Mouse (Mus musculus) ovary, postnatal 10 days (tissue): ENCODE measurements around the gene Asgr1.
"Not testable (repeated sequence)": the region's sequence is repeated elsewhere in the genome, so short reads cannot be mapped to it uniquely, and the experiment has no call there.

ENCODE experiments used
- DNase-seq: peaks from one replicate; pipeline ENCODE4 v3.0.0; 2022; ENCODE audit warnings: low spot score

The Asgr1 gene

GRCm38 (mm10) chr11:70053898-70054570 lies at the start of gene Asgr1:
Gene Asgr1 (plus strand): TSS chr11:70054085.
- no peak for DNase-seq

GRCm38 (mm10) chr11:70005521-70005920 lies 48.4 kb upstream of the Asgr1 start:
- DNase-seq: no peak

DNA sequence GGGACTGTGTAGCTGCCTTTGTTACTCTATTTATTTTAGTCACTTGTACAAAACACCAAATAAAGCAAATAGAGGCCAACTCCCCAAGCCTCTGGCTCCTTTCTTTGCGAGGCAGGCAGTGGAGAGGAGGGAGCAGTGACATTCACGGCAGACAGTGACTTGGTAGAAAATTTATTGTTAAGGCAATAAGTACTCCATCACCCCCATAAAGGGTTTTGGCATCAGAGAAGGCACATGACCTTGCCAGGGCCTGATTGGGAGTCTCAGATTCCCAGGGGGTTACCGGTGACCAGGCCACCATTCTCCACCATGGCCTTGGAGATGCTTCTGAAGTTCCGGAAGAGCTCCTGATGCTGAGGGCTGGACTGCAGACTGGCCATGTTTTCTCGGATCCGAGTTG lies 43.9 kb upstream of the Asgr1 start:
- no peak for DNase-seq

- DNase-seq: no peak
Measured at GRCm38 (mm10) chr11:70010548-70010947, 43.3 kb upstream of the Asgr1 start.

DNA sequence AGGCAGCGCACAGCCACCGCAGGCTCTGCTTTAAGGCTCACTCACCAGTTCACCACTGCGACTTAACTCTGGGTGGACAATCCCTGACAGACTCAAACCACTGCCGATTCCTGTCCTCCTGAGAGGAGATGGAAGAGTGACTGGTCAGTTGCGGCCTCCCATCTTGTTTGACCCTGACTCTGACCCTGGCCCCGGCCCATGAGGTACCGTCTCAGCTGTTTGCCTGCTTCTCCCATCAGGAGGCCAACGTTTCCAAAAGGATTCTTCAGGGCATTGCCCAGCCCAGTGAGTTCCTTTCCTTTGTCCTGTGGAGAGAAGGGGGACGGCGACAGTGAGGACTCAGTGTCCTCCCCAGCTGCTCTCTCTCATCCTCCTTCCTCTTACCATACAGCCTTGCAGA lies 42.9 kb upstream of the Asgr1 start:
- DNase-seq: no peak

DNA sequence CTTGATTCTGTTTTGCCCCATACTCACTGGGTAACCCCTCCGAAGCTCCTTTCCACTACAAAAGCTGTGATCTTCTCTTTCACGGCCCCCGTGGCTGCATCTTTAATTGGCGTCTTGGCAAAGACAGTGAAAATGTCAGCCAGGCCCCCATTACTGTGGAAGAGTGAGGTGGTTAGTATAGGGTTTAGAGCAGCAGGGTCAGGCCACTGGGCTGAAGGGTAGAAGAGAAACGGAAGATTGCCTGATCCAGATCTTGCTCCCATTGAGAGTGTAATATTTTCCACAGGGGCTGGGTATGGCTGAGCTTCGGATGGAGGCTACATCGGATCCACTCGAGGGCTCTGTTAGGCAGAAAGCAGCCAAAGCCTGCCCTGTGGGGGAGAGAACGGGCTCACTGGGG lies 41.0 kb upstream of the Asgr1 start:
- no peak for DNase-seq

DNA sequence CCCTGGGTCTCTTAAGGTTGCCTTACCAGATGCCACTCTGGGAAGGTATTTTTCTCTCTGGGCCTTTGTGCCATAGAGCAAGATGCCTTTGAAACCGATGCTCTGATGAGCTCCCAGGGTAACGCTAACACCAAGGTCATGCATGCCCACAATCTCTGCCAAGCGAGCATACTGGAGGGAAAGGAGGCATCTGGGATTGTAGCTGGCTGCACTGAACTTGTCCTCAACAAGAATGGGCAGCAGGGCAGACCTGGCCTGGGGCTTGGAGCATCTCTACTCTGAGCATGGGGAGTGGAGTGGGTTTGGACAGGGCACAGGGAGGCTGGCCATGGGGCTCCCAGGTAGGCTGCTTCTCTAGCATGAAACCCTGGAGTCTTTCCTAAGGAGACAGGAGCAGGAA lies 40.5 kb upstream of the Asgr1 start:
- no peak for DNase-seq

- DNase-seq: no peak
Measured at GRCm38 (mm10) chr11:70014051-70014450, 39.8 kb upstream of the Asgr1 start.

GRCm38 (mm10) chr11:70014880-70015558 lies 38.9 kb upstream of the Asgr1 start, which contains the start of gene Acadvl:
Gene Acadvl (minus strand): TSS chr11:70015411.
- peak; percentile 68 for DNase-seq

DNA sequence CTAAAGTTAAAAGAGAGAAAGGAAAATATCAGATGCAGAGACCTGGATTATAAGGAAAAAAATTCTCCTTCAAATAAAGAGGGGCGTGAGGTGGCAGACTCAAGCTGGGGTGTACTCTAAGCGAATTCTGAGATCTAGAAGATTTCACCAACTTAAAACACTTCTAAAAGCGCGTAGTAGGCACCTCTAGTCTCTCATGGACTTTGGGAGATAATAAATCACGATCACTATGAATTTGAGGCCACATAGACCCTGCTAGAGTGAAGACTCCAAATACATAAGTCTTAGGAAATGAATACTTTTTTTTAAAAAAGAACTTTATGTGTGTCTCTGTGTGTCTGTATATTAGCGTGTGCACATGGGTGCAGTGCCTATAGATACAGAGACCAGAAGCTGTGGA lies 38.2 kb upstream of the Asgr1 start:
- DNase-seq: no peak

DNA sequence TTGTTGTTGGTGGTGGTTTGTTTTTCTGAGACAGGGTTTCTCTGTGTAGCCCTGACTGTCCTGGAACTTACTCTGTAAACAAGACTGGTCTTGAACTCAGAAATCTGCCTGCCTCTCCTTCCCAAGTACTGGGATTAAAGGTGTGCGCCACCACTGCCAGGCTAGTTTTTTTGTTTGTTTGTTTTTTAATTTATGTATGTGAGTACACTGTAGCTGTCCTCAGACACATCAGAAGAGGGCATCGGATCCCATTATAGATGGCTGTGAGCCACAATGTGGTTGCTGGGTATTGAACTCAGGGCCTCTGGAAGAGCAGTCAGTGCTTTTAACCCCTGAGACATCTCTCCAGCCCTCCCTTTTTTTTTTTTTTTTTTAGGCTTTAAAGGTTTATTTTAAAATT lies 37.7 kb upstream of the Asgr1 start:
- DNase-seq: not testable (repeated sequence)

DNA sequence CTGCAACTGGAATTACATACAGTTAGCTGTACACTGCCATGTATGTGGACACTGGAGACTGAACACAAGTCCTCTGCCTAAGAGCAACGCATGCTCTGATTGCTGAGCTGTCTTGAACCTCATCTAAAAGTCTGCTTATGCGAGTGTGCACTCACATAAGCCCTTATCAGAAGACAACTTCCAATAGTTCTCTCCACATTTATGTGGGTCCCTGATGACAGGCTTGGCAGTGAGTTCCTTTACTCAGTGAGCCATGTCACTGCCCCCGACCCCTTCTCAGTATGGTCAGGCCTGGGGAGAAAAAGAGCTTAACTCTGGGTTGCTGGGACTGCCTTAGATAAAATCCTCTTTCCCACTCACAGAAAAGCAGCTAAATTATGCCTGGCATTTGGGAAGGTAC lies 37.2 kb upstream of the Asgr1 start, which contains the start of gene Dlg4:
Dlg4 (plus strand) TSS at position 274 of the 400 bp plus-strand sequence.
- no peak for DNase-seq

DNA sequence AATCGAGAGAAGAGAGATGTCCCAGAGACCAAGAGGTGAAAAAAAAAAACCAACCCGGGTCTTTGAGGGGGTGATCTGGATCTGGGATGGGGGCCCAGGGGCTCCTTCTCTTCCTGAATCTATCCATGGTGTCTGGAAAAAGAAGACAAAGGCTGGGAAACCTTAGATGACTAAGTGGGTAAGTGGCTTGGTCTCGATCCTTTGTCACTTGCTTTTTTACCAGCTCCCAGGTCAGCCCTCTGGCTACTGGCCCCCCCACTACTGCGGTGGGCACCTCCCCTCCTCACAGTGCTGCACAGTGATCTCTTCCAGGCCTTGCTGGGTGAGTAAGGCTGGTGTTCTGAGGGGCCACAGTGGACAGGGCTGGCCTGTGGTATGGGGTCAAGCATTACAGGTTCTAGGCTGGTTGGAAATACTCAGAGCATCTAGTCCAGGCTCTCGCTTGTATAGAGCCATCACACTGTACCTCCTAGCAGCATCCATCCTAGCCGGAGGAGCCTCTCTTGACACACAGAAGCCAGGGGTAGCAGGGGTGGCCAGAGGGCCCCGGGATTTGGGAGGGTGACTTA lies 36.6 kb upstream of the Asgr1 start:
- DNase-seq: no peak

DNA sequence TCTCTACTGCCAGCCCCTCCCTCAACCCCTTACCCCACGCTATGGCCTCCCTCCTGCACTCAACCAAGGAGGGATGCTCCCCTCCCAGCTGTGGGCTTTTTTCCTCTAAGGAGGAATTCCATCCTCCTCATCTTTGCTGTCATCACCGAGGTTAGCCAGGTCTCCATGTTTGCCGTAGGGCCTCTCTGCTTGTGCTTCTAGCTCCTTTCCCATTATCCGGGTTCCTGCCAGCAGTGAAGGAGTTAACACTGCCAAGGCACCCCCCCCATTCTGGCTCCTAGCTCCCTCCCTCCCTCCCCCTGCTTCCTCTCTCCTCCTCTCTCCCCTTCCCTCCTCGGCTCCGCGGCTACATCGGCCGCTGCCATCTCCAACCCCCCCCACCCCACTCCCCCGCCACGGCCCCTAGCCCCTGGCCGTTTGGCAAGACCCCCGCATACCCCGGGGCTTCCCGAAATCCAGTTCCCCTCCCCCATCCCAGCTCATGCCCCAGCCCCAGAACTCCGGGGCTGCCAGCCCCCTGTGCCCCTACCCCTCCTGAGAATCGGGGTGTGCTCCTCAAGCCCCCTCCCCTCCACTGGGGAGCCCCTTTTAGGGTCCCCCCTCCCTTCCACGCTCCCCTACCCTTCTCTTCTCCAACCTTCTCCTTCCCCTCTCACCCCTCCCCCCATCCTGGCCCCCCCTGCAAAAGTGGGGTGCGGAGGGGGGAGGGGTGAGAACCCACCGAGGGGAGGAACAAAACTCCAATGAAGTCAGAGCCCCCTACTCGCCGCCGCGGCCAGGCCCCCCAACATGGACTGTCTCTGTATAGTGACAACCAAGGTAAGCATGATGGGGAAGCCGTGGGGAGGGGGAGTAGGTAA lies 35.5 kb upstream of the Asgr1 start:
- DNase-seq: no peak

DNA sequence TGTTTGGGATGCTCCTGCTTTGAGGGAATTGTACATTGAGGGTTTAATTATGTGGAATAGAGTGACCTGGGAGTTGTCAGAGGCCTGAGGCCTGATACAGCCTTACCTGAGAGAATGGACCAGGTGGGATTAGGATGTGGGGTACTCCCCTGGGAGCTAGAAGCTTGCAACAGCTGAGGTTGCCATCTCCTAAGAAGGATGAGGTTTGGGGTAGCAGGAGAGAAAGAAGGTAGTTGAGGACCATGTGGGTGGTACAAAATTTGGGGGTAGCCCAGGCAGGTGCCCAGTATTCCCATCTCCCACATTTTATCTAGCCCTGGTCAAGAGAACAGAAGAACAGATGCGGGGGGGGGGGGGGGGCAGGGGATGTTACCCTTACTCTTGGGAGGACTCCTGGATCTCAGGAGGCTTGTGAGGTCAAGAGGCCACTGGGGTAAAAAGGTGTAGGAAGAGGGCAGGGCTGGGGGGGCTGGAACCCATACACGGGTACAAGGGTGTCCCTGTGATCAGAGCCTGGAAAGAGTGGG lies 34.3 kb upstream of the Asgr1 start:
- DNase-seq: no peak

DNA sequence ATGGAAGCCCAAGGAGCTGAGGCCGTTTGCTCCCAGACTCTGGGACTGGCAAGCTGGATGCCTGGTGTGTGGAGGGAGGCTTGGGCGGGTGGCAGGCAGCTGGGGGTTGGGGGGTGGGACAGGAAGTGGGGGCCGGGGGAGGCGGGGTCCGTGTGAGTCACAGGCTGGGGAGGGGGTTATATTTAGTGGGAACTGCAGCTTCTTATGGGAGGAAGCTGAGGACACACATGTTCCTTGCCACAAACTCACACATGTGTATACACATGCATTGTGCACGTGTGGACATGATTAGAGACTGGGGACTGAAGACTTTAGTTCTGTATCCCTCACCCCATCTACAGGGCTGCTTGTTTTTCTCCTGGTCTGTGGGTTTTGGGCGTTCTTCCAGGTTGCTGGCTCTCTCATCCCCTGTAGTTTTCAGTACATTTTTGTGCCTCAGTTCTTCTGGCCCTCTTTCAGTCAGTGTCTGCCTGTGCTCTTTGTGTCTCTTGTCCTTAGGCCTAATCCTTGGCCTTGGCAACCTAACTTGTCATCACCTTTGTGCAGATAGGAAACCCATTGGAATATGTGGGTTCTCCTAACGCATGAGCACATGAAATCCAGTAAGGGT lies 33.8 kb upstream of the Asgr1 start:
- no peak for DNase-seq

- peak; percentile 35 for DNase-seq
Measured at GRCm38 (mm10) chr11:70020731-70021263, 33.1 kb upstream of the Asgr1 start.

- DNase-seq: peak; percentile 86
Measured at GRCm38 (mm10) chr11:70021264-70022132, 32.4 kb upstream of the Asgr1 start.

DNA sequence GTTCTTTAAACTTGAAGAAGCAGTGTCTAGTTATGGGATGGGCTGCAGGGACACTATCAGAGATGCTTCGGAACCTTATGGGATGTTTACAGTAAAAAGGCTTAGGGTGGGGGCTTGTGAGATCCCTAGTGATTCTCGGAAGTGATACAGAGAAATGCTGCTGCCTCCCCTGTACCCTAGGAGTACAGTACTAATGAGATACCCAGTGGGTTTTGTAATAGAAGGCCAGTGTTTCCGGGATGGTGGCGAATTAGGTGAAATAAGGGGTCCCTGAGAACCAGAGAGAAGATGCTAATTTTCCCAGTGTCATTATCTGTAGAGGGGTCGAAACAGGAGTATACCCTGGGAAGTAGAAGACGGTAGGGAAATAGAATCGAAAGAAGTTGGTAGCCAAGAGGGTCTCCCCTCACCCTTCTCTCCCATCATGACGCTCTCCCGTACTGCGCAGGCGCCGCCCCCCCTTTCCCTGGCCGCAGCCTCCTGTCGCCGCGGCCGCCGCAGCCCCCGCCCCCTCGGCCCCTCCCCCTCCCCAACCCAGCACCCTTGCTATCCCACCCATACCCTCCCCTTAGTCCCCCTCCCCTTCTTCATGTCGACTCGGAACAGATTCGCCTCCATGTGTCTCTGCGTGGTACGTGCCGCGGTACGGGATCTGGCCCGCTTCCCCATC lies 30.3 kb upstream of the Asgr1 start:
- no peak for DNase-seq

DNA sequence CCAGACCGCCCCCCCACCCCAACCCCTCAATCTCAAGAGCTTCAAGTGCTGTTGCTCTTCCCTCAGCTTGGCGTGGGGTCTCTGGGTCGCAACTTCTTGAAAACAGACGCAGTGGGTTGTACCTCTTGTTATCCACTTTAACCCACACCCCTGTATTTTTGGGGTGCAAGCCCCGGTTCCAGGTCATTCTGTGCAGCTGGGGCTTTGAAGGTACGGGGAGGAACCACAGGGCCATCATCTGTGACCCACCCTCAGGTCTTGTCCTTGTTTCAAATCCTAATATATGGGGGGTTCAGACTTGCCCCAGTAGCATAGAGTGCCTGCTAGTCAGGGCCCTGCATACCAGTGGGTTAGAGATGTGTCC lies 29.8 kb upstream of the Asgr1 start:
- DNase-seq: no peak
